Mouse (Mus musculus) heart, embryonic 15.5 days (tissue): Measurements from ENCODE around the gene P2ry12. TPM values are rescaled to one million over a fixed set of nuclear protein-coding genes. Genes with fewer than 3 reads are reported as not detected.

Experiments used
- ATAC-seq: fragments of 200-750 bp; cut with Nextera tagmentation; replicated peaks from 2 replicates; pipeline ENCODE4 v1.8.0; 2017; ENCODE audit warnings: low read depth, moderate TSS enrichment; ENCODE audit not compliant: insufficient number of reproducible peaks, insufficient read depth, low FRiP score
- H3K27ac ChIP-seq: fragments of 300-500 bp; sonication (generic); 2 replicates; pipeline ENCODE4 v1.5.1; 2015; ENCODE audit warnings: mild to moderate bottlenecking, inconsistent platforms
- H3K27me3 ChIP-seq: fragments of 300-500 bp; sonication (generic); 2 replicates; pipeline ENCODE4 v1.6.1; 2015; ENCODE audit warnings: inconsistent platforms
- H3K36me3 ChIP-seq: fragments of 300-500 bp; sonication (generic); 2 replicates; pipeline ENCODE4 v1.6.1; 2015; ENCODE audit warnings: mild to moderate bottlenecking, inconsistent platforms
- H3K4me1 ChIP-seq: fragments of 300-500 bp; sonication (generic); replicated peaks from 2 replicates; pipeline ENCODE4 v1.6.1; 2015; ENCODE audit warnings: inconsistent platforms
- H3K4me2 ChIP-seq: fragments of 300-500 bp; sonication (generic); 2 replicates; pipeline ENCODE4 v1.6.1; 2015; ENCODE audit warnings: inconsistent platforms, mild to moderate bottlenecking, moderate library complexity
- H3K4me3 ChIP-seq: fragments of 300-500 bp; sonication (generic); 2 replicates; pipeline ENCODE4 v1.5.1; 2015; ENCODE audit warnings: mild to moderate bottlenecking, inconsistent platforms
- H3K9ac ChIP-seq: fragments of 300-500 bp; sonication (generic); 2 replicates; pipeline ENCODE4 v1.6.1; 2015; ENCODE audit warnings: mild to moderate bottlenecking, inconsistent platforms
- H3K9me3 ChIP-seq: fragments of 300-500 bp; sonication (generic); replicated peaks from 2 replicates; pipeline ENCODE4 v1.6.1; 2016; ENCODE audit warnings: inconsistent platforms
- WGBS: fragments of 180-500 bp; shearing (Covaris S2); methylation state at CpG from one replicate; pipeline ENCODE4 v1.1.7; 2015; ENCODE audit warnings: mixed read lengths; 5-methylcytosine and 5-hydroxymethylcytosine counted together
- polyA plus RNA-seq: library from polyadenylated mRNA; unstranded; fragments of >200 nt; fragmentation: Nextera tagmentation; extraction: Ambion mirVana; gene quantifications from 2 replicates; pipeline ENCODE4 v1.2.1, GENCODE M21; 2015

P2ry12 gene
- polyA plus RNA-seq, 1 experiment from 2014 or later: 1.2 TPM

DNA sequence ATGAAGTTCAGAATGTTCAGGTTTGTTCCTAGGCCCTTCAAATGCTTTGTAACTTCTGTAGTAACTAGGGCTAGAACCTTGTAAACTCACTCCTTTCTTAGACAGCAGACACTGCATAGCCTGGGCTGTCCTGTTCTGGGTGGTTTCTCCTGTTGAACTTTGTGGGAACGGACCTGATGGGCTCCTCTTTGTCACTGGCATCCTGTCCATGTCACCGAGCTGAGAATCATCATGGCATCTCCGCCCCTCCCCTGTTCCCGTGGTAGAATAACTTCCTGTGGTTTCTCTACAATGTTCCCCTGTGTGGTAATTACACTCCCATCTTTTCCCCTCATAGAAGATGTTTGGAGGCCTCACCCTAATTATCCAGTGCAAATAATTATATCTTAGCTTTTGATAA lies 56.7 kb downstream of the P2ry12 start:
- no peak for ATAC-seq
- Histone ChIP-seq H3K27ac (peak overlapping the region; percentile 57), H3K9me3 (no peaks in the 10 kb centered on the region), H3K4me3 (no peak overlapping the region), H3K9ac (no peak overlapping the region), H3K27me3 (no peaks in the 10 kb centered on the region), H3K4me1 (peaks cover 24% of the 10 kb centered on the region), H3K36me3 (no peaks in the 10 kb centered on the region), H3K4me2 (no peak overlapping the region)
- 69% methylated on average over 4 of the region's 4 CpGs for WGBS

DNA sequence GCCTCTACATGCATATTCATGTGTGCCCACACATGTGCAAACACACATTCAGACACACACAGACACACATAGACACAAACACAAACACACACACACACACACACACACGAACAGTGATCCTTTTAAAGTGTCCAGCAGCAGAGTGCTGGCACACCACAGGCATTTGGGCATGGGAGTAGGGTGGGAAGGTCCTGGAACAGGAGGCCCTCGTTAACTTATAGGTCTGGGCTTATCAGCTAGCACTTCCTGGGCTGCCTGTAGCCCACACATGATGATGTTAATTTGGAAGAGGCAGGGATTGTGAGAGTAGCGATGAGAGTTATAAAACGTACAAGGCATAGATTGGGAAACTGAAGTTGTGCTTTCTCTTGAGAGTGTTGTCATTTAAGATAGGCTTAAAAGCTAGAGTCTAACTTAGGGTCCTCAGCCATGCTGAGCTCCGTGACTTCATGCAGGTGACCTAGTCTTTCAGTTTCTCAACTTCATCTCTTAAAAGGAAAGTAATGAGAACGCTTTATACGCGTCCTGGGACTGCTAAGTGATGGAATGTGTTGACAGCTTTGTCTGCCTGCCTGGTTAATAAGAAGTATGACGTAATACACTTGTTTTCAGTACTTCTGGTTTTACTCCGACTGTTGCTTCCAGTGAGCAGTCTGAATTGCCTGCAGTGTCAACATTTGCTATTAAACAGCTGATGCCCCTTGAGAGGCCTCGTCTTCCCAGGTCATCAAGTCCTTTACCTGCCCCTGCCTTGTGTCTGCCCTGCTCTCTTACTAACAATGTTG lies 57.8 kb downstream of the P2ry12 start:
- Histone ChIP-seq H3K9me3 (no peaks in the 10 kb centered on the region), H3K9ac (no peak overlapping the region; the same call in 1 of the 2 replicates), H3K36me3 (no peaks in the 10 kb centered on the region), H3K4me1 (peaks cover 24% of the 10 kb centered on the region), H3K4me3 (0 out of 2 replicates have a peak overlapping the region, but pooled peaks have one; percentile 3), H3K4me2 (peak overlapping the region; percentile 39), H3K27me3 (no peaks in the 10 kb centered on the region), H3K27ac (peak overlapping the region; percentile 57)
- peak; percentile 51 for ATAC-seq
- 28% methylated on average over 11 of the region's 11 CpGs for WGBS

DNA sequence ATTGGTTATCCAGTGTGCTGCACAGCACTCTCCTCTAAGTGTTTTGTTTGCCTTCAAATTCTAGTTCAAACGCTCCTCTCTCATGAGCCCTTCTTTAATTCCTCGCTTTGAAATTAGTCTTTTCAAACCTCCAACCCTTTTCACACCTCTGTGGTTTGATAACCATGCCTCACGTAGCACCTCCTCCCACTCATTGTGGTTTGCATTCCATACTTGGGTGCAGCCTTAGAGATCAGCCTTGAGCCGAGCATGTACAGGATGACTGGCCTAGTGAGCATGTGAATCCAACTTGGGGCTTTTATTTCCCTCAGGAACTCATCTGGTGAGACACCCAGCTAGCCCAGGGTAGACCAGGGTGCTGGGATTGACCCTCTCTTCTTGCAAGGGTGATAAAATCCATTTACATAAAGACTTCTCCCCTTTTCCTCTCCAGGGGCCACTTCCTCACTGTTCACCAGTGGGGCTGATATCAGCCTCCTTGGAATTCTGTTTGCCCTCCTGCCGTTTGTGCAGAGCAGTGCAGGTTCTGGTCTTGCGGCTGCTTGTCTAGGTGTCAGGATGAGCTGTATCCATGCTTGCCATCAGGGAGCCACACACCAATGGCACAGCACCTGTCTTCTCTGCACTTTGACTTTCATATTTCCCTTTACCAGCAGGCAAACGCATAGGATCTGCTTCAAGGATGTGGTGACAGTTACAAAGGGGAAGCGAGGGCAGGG lies 58.7 kb downstream of the P2ry12 start:
- H3K4me3 ChIP-seq: no peak overlapping the region
- no peak overlapping the region for H3K9ac ChIP-seq
- no peaks in the 10 kb centered on the region for H3K9me3 ChIP-seq
- 38% methylated on average over 8 of the region's 8 CpGs for WGBS
- no peak overlapping the region for H3K4me2 ChIP-seq
- H3K27me3 ChIP-seq: no peaks in the 10 kb centered on the region
- no peaks in the 10 kb centered on the region for H3K36me3 ChIP-seq
- peaks cover 24% of the 10 kb centered on the region for H3K4me1 ChIP-seq
- ATAC-seq: no peak; the same call in 1 of the 2 replicates
- peak overlapping the region; percentile 57 for H3K27ac ChIP-seq

DNA sequence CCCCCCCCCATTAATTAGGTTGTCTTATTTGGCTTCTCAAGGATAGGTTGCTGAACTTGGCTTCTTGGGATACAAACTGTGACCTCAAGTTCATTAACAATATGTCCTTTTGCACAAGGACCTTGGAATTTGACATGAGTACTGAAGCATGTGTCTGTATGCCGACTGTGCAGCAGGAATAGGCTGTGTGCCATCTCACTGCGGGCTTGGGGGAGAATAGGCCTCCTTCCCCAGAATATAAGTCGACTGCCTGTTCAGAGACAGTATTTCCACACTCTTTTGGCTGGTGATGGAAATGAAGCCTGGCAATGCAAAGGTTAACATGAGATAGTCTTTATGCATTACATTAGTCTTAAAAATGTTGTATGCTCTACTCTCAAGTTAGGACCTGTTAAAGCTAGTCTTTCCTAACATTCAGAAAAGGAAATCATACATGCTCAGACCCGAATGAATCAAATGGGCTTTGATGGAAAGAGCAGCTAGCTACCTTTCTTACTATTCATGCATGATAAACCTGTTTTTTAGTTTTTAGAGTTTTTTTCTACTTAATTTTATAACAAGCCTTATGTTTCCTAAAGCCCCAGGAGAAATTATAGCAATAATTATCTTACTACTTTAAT lies 65.2 kb downstream of the P2ry12 start:
- Histone ChIP-seq H3K9me3 (no peaks in the 10 kb centered on the region), H3K4me2 (no peak overlapping the region), H3K27ac (no peak overlapping the region), H3K9ac (no peak overlapping the region), H3K4me1 (no peaks in the 10 kb centered on the region), H3K36me3 (no peaks in the 10 kb centered on the region), H3K4me3 (no peak overlapping the region), H3K27me3 (no peaks in the 10 kb centered on the region)
- no peak for ATAC-seq
- 67% methylated on average over 4 of the region's 4 CpGs for WGBS

DNA sequence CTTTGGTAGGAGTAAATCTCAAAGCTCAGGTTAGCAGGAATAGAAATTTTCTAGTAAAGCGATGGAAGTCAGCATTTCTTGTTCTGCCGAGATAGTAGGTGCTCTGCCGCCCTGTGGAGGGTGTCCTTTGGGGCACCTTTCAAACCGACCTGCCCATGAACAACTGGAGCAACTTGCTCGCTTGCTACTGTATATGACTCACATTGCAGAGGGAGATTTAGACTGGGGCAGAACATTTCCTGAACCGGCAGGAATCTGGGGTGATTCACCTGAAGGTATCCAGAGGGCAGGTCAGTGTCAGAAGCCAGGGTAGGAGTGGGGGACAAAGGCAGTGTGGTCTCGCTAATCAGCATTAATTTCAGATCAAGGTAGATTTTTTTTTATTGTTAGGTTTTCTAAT lies 67.7 kb downstream of the P2ry12 start, which contains the start of gene Gpr87:
Gene Gpr87, minus strand, starts transcription at position 167 of the 400 bp plus-strand sequence.
- Histone ChIP-seq H3K9me3 (no peaks in the 10 kb centered on the region), H3K27me3 (no peaks in the 10 kb centered on the region), H3K36me3 (no peaks in the 10 kb centered on the region), H3K4me1 (no peaks in the 10 kb centered on the region), H3K4me2 (no peak within 1 kb of the TSS), H3K4me3 (no peak within 1 kb of the TSS), H3K27ac (no peak within 1 kb of the TSS), H3K9ac (no peak within 1 kb of the TSS)
- no peak for ATAC-seq
- WGBS: 79% methylated on average over 7 of the region's 7 CpGs

DNA sequence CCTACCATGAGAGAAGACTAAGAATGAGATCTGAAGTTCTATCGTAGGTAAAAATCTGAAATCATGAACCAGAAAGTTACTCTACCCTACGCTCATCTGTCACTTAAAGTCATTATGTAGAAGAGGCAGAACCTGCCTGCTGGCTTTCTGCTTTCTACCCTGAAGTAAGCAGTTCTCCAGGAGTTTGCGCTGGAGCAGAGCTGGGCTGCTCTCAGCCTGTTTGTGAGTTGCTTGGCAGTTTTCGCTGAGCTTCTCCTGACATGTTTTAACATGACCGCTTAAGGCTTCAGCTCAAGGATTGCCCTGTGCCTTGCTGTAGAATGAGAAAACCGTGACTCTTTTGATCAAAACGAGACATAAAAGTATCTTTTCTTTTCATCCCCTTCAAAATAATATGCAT lies 68.6 kb downstream of the P2ry12 start:
- 88% methylated on average over 7 of the region's 7 CpGs for WGBS
- Histone ChIP-seq H3K9me3 (no peaks in the 10 kb centered on the region), H3K9ac (no peak overlapping the region), H3K27me3 (no peaks in the 10 kb centered on the region), H3K4me1 (no peaks in the 10 kb centered on the region), H3K27ac (no peak overlapping the region), H3K4me3 (no peak overlapping the region), H3K4me2 (no peak overlapping the region), H3K36me3 (no peaks in the 10 kb centered on the region)
- ATAC-seq: no peak

DNA sequence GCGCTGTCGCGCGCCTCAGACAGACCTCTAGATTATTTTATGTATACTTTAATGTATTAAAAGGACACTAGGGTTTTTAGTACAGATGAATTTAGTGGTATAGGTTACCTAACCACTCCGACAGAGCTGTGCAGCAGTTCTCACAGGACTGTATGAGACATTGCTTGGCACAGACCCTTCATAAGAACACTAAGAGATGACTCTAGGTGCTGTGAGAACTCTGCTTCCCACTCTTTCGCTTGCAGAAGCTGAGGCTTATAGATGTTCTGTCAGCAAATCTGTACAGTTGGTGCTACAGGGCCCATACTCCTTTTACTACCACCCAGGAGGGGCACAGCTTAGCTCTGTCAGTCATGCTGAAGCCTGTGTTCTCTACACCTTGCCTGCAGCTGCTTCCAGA lies 71.0 kb downstream of the P2ry12 start:
- Histone ChIP-seq H3K9ac (no peak overlapping the region), H3K36me3 (no peaks in the 10 kb centered on the region), H3K4me1 (no peaks in the 10 kb centered on the region), H3K9me3 (no peaks in the 10 kb centered on the region), H3K4me2 (no peak overlapping the region), H3K4me3 (no peak overlapping the region), H3K27ac (no peak overlapping the region), H3K27me3 (no peaks in the 10 kb centered on the region)
- WGBS: 92% methylated on average over 6 of the region's 6 CpGs
- no peak for ATAC-seq

DNA sequence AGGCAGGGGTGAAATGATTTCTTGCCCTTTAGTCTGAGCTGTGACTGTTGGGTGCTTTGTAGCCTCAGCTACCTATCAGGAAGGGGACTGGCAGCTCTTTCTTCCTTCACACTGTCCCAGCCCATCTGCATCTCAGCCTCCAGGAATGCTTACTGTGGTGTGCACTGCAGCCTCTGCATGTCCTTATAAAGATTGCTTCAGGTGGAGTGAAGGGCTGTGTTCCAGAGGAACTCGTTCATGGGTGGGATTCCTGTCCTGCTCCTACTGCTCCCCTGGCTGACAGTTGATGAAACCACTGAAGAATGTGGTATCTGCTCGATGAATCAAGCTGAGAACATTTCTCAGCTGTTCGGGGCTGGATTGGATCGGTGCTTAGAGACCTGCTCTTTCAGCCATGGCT lies 75.3 kb downstream of the P2ry12 start:
- H3K27ac ChIP-seq: no peak overlapping the region
- H3K36me3 ChIP-seq: no peaks in the 10 kb centered on the region
- 67% methylated on average over 4 of the region's 4 CpGs for WGBS
- H3K4me1 ChIP-seq: no peaks in the 10 kb centered on the region
- no peak overlapping the region for H3K9ac ChIP-seq
- no peak overlapping the region for H3K4me3 ChIP-seq
- H3K27me3 ChIP-seq: no peaks in the 10 kb centered on the region
- no peak for ATAC-seq
- no peaks in the 10 kb centered on the region for H3K9me3 ChIP-seq
- no peak overlapping the region for H3K4me2 ChIP-seq

DNA sequence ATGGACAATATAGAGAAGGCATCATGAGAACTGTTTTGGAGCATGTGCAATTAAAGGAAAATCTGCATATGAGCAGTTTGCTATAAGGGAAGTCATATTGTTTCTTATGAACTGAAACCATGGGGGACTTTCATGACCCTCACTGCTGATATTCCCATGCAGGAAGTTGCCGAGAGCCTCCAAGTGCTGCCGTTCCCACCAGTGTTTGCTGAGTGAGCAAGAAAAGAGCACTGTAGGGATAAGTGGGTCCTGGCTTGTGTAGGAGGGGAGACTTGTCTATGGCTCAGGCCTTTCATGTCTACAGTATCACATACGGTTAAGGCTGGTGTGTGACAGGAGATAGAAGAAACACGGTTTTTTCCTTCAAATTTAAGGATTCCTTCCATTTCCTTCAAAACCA lies 77.0 kb downstream of the P2ry12 start:
- Histone ChIP-seq H3K36me3 (no peaks in the 10 kb centered on the region), H3K27me3 (no peaks in the 10 kb centered on the region), H3K27ac (no peak overlapping the region), H3K9me3 (no peaks in the 10 kb centered on the region), H3K9ac (no peak overlapping the region), H3K4me3 (no peak overlapping the region), H3K4me2 (no peak overlapping the region), H3K4me1 (no peaks in the 10 kb centered on the region)
- ATAC-seq: no peak
- 56% methylated on average over 4 of the region's 4 CpGs for WGBS

DNA sequence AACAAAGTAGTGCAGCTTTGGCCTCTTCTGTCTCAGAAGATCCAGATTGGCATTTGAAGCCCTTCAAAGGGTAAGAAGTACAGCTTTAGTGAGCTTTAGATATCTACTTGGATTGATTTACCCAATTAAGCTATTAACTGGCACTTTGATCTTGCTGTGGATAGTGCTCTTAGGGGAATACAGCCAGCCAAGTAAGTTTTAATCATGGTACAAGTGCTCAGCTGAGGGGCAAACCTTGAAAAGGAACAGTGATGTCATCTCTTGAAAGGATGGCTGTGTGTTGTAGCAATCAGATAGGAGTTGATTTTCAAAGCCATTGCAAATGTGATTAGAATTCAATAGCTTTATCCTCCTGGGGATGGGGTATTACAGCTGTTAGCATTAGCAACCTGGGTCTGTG lies 80.5 kb downstream of the P2ry12 start:
- Histone ChIP-seq H3K36me3 (no peaks in the 10 kb centered on the region), H3K27me3 (no peaks in the 10 kb centered on the region), H3K27ac (no peak overlapping the region), H3K9ac (no peak overlapping the region), H3K9me3 (no peaks in the 10 kb centered on the region), H3K4me3 (no peak overlapping the region), H3K4me2 (no peak overlapping the region), H3K4me1 (peaks cover 5% of the 10 kb centered on the region; the same call in 1 of the 2 replicates)
- ATAC-seq: no peak

DNA sequence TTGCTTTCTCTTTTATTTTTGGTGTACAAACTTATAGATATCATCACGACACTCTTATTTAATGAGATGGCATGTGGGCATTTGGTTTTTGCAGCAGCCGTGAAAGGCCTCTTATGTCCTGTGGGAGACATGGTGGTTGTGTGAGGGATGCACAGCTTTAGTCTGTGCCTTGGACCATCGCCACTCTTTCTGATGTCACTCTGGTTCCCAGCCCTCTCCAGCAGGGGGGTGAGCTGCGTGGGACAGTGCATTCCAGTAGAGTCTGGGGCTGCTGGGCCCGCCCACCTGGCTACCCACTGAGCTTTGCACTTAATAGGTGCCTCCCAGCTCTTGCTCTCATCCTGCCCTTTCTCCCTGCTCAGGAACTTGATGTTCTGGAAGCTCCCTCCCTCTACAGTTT lies 81.5 kb downstream of the P2ry12 start:
- Histone ChIP-seq H3K27me3 (no peaks in the 10 kb centered on the region), H3K27ac (no peak overlapping the region), H3K9me3 (no peaks in the 10 kb centered on the region), H3K4me1 (peaks cover 5% of the 10 kb centered on the region; the same call in 1 of the 2 replicates), H3K9ac (no peak overlapping the region), H3K4me3 (no peak overlapping the region), H3K36me3 (no peaks in the 10 kb centered on the region), H3K4me2 (no peak overlapping the region)
- ATAC-seq: no peak
- 58% methylated on average over 5 of the region's 5 CpGs for WGBS
